Mouse (Mus musculus) liver, embryonic 14.5 days (tissue): ENCODE results near the gene Ampd3. TPM values are rescaled to one million over a fixed set of nuclear protein-coding genes. Genes with fewer than 3 reads are reported as not detected.

ENCODE experiments used
- ATAC-seq: fragments of 200-750 bp; cut with Nextera tagmentation; 2 replicates; pipeline ENCODE4 v1.8.0; 2017; ENCODE audit warnings: moderate number of reproducible peaks, mild to moderate bottlenecking, moderate library complexity; ENCODE audit not compliant: insufficient read depth
- DNase-seq, 3 experiments: peaks; one replicate each; pipeline ENCODE4 v3.0.0-alpha.2; 2012 to 2013; ENCODE audit warnings: low read depth in 3 of 3, low spot score in 3 of 3
- H3K27ac ChIP-seq: fragments of 300-500 bp; sonication (generic); 2 replicates; pipeline ENCODE4 v1.5.1; 2014; ENCODE audit warnings: moderate library complexity, mild to moderate bottlenecking, control low read depth, inconsistent platforms
- H3K27me3 ChIP-seq: fragments of 300-500 bp; sonication (generic); 2 replicates; pipeline ENCODE4 v1.6.1; 2014; ENCODE audit warnings: mild to moderate bottlenecking, low read length, moderate library complexity; ENCODE audit not compliant: control insufficient read depth, insufficient read depth
- H3K36me3 ChIP-seq: fragments of 300-500 bp; sonication (generic); replicated peaks from 2 replicates; pipeline ENCODE4 v1.6.1; 2014; ENCODE audit warnings: low read depth; ENCODE audit not compliant: control insufficient read depth, insufficient read depth
- H3K4me1 ChIP-seq, 2 experiments: fragments of 200-500 bp in 1 of 2; fragments of 300-500 bp in 1 of 2; sonication (generic) in 1 of 2; replicated peaks; 2 replicates each; pipeline ENCODE4 v1.6.1; 2012 to 2014; ENCODE audit warnings: antibody characterized with exemption in 1 of 2, inconsistent platforms in 1 of 2, low read length in 1 of 2; ENCODE audit not compliant: control insufficient read depth in 2 of 2, insufficient read depth in 2 of 2
- H3K4me2 ChIP-seq: fragments of 300-500 bp; sonication (generic); 2 replicates; pipeline ENCODE4 v1.6.1; 2014; ENCODE audit warnings: low read depth, mild to moderate bottlenecking, control low read depth, moderate library complexity
- H3K4me3 ChIP-seq, 2 experiments: fragments of 200-500 bp in 1 of 2; fragments of 300-500 bp in 1 of 2; sonication (generic) in 1 of 2; 2 replicates each; pipeline ENCODE4 v1.5.1; 2012 to 2014; ENCODE audit warnings: low read depth in 2 of 2, low read length in 2 of 2, mild to moderate bottlenecking in 2 of 2, control low read depth in 1 of 2, inconsistent platforms in 1 of 2, moderate library complexity in 1 of 2; ENCODE audit not compliant: insufficient read depth in 1 of 2
- H3K9ac ChIP-seq: fragments of 300-500 bp; sonication (generic); replicated peaks from 2 replicates; pipeline ENCODE4 v1.6.1; 2014; ENCODE audit warnings: mild to moderate bottlenecking, control low read depth, moderate library complexity
- H3K9me3 ChIP-seq: fragments of 300-500 bp; sonication (generic); 2 replicates; pipeline ENCODE4 v1.6.1; 2016; ENCODE audit warnings: low read length, mixed read lengths; ENCODE audit not compliant: control insufficient read depth
- CTCF ChIP-seq: IDR thresholded peaks from 2 replicates; pipeline ENCODE4 v1.5.1; 2016; ENCODE audit warnings: antibody characterized with exemption, low read depth, control low read depth
- EP300 ChIP-seq: IDR thresholded peaks from 2 replicates; pipeline ENCODE4 v1.6.1; 2016; ENCODE audit warnings: antibody characterized with exemption, low read depth
- WGBS: fragments of 180-500 bp; shearing (Covaris S2); extraction: QIAGEN DNeasy Blood & Tissue Kit; methylation state at CpG from one replicate; pipeline ENCODE4 v1.1.7; 2014; ENCODE audit not compliant: insufficient replicate concordance; 5-methylcytosine and 5-hydroxymethylcytosine counted together
- polyA plus RNA-seq, 2 experiments: library from polyadenylated mRNA; depleted of rRNA in 1 of 2; stranded (reverse) in 1 of 2; unstranded in 1 of 2; fragments of >200 nt; fragmentation: Nextera tagmentation in 1 of 2; extraction: Ambion mirVana in 1 of 2; gene quantifications; 2 replicates each; pipeline versions ENCODE4 v1.2.1 to v1.2.3; 2012 to 2014

Ampd3 gene
- polyA plus RNA-seq, 2 experiments, result 21.9 to 28.6 TPM

GRCm38 (mm10) chr7:110823076-110823475 is 55.1 kb downstream of the Ampd3 start:
- H3K27me3 ChIP-seq, result no peaks in the 10 kb centered on the region
- H3K4me2 ChIP-seq, result no peak overlapping the region
- H3K27ac ChIP-seq, result no peak overlapping the region
- H3K4me3 ChIP-seq, result no peak overlapping the region
- ATAC-seq, result no peak
- no peaks in the 10 kb centered on the region for H3K9me3 ChIP-seq
- WGBS, result 81% methylated on average over 8 of the region's 8 CpGs
- peaks cover 15 to 35% of the 10 kb centered on the region in 2 experiments for H3K4me1 ChIP-seq
- peaks cover 49% of the 10 kb centered on the region for H3K36me3 ChIP-seq
- DNase-seq, result no peak
- TF ChIP-seq CTCF (no peak), EP300 (no peak)
- H3K9ac ChIP-seq, result no peak overlapping the region

- Histone ChIP-seq H3K36me3 (peaks cover 49% of the 10 kb centered on the region), H3K9me3 (no peaks in the 10 kb centered on the region), H3K27ac (no peak overlapping the region), H3K27me3 (no peaks in the 10 kb centered on the region), H3K4me3 (no peak overlapping the region), H3K4me1 (peaks cover 10 to 30% of the 10 kb centered on the region in 2 experiments), H3K9ac (no peak overlapping the region), H3K4me2 (no peak overlapping the region)
- DNase-seq (no peak), ATAC-seq (no peak)
- no peak for TF ChIP-seq EP300
- no peak for TF ChIP-seq CTCF
- WGBS, result 46% methylated on average over 4 of the region's 4 CpGs
Measured at GRCm38 (mm10) chr7:110823593-110823992, 55.6 kb downstream of the Ampd3 start.

GRCm38 (mm10) chr7:110823995-110824953 is 56.3 kb downstream of the Ampd3 start:
- DNase-seq (no peak), ATAC-seq (no peak)
- Histone ChIP-seq H3K4me2 (no peak overlapping the region), H3K4me3 (no peak overlapping the region), H3K27me3 (no peaks in the 10 kb centered on the region), H3K9ac (no peak overlapping the region), H3K27ac (no peak overlapping the region), H3K36me3 (peaks cover 55% of the 10 kb centered on the region), H3K9me3 (no peaks in the 10 kb centered on the region), H3K4me1 (peaks cover 8 to 25% of the 10 kb centered on the region in 2 experiments)
- TF ChIP-seq EP300 (no peak), CTCF (no peak)
- 65% methylated on average over 8 of the region's 8 CpGs for WGBS

GRCm38 (mm10) chr7:110833024-110833423 is 65.0 kb downstream of the Ampd3 start:
- Histone ChIP-seq H3K27me3 (no peaks in the 10 kb centered on the region), H3K9me3 (no peaks in the 10 kb centered on the region), H3K4me1 (peaks cover 0 to 8% of the 10 kb centered on the region in 2 experiments; a peak in 2 of 4 replicates), H3K4me3 (no peak overlapping the region), H3K36me3 (peaks cover 38% of the 10 kb centered on the region), H3K4me2 (no peak overlapping the region), H3K9ac (no peak overlapping the region), H3K27ac (no peak overlapping the region)
- WGBS, result 59% methylated on average over 1 of the region's 1 CpGs
- DNase-seq, result no peak
- no peak for ATAC-seq
- TF ChIP-seq CTCF (no peak), EP300 (no peak)

GRCm38 (mm10) chr7:110834018-110834417 is 66.0 kb downstream of the Ampd3 start:
- DNase-seq (no peak), ATAC-seq (no peak)
- no peaks in the 10 kb centered on the region for H3K27me3 ChIP-seq
- no peak overlapping the region for H3K4me2 ChIP-seq
- TF ChIP-seq CTCF (no peak), EP300 (no peak)
- H3K27ac ChIP-seq, result no peak overlapping the region
- H3K9ac ChIP-seq, result no peak overlapping the region
- no peaks in the 10 kb centered on the region for H3K9me3 ChIP-seq
- peaks cover 0 to 8% of the 10 kb centered on the region in 2 experiments; a peak in 2 of 4 replicates for H3K4me1 ChIP-seq
- no peak overlapping the region for H3K4me3 ChIP-seq
- peaks cover 34% of the 10 kb centered on the region for H3K36me3 ChIP-seq
- 82% methylated on average over 1 of the region's 1 CpGs for WGBS
